Mouse (Mus musculus) induced T-regulatory cell, adult 2 months (primary cell): ENCODE measurements around the gene Kcnn3.

Source experiments
- DNase-seq: peaks from one replicate; pipeline ENCODE4 v3.0.0-alpha.2; 2012; ENCODE audit warnings: low read depth

Kcnn3 gene

GRCm38 (mm10) chr3:89616861-89617260 is 96.9 kb downstream of the Kcnn3 start:
- peak; percentile 25 for DNase-seq

DNA sequence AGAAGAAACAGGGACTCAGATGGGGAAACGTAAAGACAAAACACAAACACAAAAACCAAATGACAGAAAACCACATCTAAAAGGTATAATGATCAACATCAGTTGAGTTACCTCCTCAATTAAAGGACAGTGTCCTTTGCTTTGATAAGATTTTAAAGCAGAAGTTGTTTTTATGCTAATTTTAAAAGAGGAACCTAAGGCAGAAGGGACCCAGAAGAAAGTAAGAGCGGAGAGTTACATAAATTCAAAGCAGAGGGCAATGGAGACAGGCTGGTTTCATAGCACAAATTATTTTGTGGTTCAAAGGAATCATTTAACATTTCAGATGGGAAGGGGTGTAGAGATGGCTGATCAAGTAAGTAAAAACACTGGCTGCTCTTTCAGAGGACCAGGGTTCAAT is 97.4 kb downstream of the Kcnn3 start:
- DNase-seq: no peak

DNA sequence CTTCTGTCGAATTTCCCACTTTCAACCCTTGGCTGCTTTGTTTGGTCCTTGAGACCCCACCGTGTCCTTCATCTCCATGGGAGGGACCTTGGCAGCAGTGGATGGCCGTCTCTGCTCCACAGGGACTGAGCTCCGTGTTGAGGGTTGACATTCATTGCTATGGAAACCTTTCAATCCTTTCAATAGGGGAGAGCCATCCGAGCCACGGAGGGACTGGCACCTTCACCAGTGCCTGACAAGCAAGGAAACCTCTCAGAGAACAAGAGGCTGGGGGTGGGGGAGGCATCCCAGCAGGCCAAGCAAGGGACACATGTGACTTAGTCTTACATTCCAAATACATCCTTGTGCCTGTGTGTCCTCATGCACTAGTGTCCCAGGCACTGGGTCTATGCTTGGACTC is 102.9 kb downstream of the Kcnn3 start:
- no peak for DNase-seq

GRCm38 (mm10) chr3:89623531-89623930 is 103.6 kb downstream of the Kcnn3 start:
- DNase-seq: no peak

DNA sequence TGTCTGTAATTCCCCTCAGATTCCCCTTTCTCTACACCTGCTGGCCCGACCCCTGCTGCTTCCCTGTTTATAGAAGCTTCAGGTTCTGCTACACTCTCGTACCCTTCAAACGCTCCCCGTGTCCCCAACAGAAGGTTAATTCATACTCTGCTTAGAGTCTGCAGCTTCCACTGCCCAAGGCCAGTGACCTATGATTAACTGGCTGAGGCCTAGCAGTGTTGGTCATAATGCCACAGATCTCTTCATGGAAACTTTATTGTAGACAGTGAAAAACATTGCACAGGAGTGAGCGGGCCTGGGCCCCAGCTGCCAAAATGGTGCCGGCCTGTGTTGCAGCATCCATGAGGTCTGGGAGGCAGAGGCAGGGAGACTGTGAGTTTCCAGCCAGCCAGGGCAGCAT is 104.0 kb downstream of the Kcnn3 start:
- DNase-seq: no peak

DNA sequence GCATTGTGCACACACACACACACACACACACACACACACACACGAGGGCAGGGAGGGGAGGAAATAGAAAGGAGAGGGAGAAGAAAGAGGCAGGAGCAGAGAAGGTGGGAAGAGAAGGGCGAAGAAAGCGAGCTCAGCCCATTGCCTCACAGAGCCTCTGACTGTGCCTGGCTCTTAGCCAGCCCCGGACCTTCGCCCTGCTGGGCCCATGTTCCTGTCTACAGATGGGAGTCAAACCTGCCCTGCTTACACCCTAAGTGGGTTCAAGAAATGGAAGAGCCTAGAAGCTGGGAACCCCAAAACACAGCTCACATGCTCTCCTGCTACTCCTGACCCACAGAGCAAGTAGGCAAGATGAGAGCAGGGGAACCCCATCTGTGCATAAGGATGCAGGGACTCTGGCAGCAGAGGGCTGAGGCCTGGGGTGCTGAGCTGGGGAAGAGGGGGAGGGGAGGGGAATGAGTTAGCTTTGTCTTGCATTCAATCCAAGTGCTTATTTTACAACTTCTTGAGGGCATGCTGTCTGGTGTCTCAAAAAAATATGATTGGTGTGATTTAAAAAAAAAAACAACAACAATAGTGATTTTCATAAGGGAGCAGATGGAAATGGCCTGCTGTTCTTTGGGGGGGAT is 105.0 kb downstream of the Kcnn3 start:
- DNase-seq: no peak

- no peak for DNase-seq
Observed at GRCm38 (mm10) chr3:89626556-89626955, 106.6 kb downstream of the Kcnn3 start.

GRCm38 (mm10) chr3:89629811-89630210 is 109.8 kb downstream of the Kcnn3 start:
- no peak for DNase-seq

DNA sequence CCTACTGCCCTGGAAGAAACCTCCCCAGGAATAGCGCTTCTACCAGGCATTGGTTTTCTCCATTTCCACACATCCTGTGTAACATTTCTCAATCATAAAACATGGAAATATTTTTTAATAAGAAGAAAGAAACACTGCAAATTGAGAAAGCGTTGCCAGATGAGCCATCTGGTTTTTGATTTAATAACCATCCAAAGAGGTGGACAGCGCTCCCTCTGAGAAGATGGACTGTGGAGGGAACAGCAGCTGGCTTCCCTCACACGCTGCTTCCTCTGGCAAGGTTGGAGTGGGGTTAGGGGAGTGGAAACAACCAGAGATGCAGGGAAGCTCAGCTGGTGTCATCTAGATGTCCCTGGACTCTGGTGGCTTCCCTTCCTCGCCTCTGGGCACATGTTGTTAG is 111.8 kb downstream of the Kcnn3 start:
- no peak for DNase-seq

DNA sequence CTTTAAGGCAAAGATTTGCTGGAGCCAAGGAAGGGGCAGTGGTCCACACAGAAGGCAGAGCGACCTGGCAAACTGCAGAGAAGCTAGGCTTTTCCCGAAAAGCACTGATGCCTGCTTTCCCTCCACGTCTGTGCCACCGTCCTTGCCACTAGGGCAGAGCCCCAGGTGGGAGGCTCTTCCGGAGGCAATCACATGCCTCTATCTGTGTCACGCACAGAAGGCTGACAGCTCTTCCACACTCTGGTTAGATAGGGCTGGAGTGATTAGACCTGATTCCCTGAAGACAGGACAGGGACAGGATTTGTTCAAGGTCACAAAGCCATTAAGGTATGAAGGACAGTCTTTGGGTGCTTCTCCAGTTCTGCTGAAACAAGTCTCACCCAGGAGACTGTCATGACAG is 113.6 kb downstream of the Kcnn3 start:
- no peak for DNase-seq

GRCm38 (mm10) chr3:89633941-89634340 is 114.0 kb downstream of the Kcnn3 start:
- no peak for DNase-seq

DNA sequence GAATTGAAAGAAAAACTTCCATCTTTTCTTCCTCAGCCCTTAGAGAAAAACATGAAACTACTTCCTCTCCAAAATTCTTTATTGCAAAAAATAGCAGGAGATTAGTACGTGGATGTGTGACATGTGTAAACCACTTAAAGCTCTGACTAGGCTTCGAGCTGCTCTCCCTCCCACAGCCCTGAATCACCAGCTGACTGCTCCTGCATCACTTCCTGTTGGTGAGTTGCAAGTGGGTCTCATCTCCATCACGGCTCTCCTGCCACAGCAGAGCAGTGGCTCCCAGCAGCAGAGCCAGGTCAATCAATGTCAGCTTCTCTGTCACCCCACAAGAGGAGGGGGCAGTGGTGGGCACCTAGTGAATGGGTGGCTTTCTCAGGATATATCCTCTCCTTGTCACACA is 120.8 kb downstream of the Kcnn3 start:
- peak; percentile 10 for DNase-seq

- DNase-seq: no peak
Observed at GRCm38 (mm10) chr3:89643391-89643790, 123.4 kb downstream of the Kcnn3 start.

DNA sequence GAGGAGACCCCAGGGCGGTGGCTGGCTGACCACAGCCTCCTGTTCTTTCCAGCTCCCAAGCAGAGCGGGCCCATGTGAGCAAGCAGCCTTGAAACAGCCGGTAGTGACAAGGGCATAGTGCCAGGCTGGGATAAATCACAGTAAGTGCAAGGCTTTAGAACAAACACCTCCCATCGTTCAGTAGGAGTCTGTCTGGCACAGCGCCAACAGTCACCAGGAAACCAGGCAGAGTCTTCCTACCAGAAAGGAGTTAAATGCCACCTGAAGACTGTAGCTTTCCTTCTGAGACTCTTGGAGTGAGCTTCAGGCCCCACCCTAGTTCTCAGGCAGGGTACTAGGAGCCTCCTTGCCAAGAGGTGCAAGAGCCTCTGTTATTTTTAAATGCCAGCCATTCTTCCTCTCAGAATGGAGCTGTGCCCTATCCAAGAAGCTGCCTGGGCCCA is 126.9 kb downstream of the Kcnn3 start:
- no peak for DNase-seq

DNA sequence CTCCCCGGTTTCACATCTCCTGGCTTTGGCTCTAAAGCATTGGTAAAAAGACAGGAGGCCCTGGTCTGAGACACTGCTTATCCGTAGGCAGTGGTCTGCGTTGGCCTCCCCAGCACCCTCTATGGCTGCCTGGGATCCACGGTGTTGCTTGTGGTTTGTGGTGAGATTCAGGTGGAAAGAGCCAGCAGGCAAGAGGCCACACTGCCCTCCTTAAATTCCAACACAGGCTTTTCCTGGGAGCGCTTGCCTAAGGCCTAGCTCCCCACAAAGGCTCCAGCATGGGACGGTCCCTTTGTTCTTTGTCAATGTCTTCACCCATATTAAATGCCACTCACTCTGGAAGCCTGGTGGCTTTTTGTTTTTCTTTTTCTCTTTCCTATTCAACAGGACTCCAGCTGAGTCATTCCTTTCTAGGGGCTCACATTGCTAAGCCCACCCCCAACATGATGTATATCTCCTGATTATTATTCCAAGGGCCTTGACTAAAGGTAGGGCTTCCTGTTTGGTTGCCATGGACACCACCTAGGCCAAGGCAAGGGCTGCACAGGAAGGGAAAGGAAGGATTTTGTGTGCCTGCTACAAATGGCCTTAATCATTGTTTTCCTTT is 127.4 kb downstream of the Kcnn3 start:
- DNase-seq: no peak

DNA sequence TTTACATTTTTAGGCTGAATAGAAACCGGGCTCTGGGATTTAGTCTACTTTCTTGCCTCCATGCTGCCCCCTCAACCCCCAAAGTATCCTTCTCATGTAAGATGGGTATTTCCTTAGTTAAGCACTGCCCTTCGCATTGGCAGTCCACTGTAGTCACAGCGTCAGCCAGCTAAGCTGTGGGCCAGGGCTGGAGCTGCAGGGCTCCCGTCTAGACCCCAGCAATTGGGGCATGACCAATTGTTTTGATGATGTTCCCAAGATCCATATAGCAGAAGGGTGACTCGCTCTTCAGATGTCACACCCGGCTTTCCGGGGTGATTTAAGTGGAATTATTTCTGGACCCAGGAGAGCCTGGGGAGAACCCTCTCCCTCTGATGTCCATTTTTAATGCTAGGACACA is 129.9 kb downstream of the Kcnn3 start:
- no peak for DNase-seq

DNA sequence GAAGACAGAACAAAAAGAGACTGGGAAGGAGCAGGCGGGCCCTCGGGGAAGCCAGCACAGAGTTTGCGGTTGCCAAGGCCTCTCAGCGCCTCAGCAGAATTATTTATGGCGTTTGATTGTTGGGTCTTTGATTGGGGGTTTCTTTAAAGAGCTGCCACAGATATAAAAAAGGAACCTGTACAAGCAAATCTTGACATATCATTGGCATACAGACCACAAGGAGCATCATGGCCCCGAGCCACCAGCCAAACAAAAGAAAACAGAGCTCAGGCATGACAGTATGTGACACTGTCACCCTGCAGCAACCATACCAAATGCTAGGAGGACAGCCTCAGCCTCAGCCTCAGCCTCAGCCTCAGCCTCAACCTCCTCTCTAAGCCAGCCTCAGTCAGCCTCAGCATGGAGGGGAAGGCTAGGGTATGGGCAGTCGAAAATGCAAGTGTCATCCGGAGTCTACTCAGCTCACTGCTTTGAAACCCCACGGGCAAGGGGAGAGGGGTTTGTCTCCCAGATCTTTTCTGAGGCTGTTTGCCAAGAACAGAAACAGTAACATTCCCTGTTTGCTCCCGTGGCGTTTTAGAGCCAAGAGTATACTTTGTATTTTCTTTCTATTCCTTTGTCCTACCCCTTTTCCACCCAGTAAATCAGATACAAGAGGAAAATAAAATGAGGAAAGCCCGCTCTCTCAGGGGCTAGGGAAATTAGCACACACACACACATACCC is 133.4 kb downstream of the Kcnn3 start:
- DNase-seq: no peak

GRCm38 (mm10) chr3:89657092-89657491 is 137.1 kb downstream of the Kcnn3 start:
- DNase-seq: no peak

- no peak for DNase-seq
Observed at GRCm38 (mm10) chr3:89658457-89658856, 138.5 kb downstream of the Kcnn3 start.

GRCm38 (mm10) chr3:89659938-89660620 is 140.1 kb downstream of the Kcnn3 start:
- DNase-seq: no peak

DNA sequence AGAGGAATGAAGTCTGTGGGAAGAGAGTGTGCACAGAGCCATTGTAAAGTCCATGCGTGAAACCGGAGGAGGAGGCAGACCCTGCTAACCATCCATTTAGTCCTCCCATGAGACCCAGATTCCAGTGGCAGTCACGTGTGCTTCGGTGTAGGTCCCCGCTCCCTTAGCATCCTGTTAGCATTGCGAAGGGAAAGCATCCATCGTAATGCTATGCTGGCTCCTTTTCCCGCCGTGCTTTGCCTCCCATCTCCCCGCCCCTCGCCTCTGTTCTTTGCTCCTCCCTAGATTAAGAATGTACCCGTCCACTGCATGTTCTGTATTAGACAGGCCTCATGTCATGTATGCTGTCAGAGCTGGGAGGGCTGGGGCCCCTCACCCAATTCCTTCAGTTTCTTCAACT is 144.8 kb downstream of the Kcnn3 start:
- no peak for DNase-seq

DNA sequence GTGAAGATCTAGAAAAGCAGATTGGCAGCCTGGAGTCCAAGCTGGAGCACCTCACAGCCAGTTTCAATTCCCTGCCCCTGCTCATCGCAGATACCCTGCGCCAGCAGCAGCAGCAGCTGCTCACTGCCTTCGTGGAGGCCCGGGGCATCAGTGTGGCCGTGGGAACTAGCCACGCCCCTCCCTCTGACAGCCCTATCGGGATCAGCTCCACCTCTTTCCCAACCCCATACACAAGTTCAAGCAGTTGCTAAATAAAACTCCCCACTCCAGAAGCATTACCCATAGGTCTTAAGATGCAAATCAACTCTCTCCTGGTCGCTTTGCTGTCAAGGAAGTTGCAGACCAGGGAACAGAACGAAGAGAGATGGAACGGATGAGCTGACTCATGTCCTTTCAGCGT is 147.2 kb downstream of the Kcnn3 start:
- no peak for DNase-seq

DNA sequence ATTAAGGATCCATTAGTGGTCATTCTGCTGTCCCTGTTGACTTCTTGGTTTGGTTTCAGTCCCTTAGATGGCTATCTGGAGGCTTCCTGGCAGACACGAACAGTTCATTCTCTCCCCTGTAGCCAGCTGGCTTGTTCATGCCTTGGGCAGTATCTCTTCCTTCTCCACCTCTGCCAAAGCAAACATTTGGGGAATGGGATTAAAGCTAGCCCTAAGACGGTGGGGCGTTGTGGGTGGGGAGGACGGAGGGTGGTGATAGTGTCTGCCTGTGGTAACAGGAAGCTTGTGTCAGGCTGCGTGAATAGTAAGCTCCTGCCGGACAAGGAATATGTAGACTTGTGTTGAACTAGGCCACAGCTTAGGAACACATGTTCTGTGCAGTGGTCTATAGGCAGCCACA is 151.4 kb downstream of the Kcnn3 start:
- DNase-seq: no peak
